Mouse (Mus musculus): ENCODE data around the gene Ptger3.

DNA sequence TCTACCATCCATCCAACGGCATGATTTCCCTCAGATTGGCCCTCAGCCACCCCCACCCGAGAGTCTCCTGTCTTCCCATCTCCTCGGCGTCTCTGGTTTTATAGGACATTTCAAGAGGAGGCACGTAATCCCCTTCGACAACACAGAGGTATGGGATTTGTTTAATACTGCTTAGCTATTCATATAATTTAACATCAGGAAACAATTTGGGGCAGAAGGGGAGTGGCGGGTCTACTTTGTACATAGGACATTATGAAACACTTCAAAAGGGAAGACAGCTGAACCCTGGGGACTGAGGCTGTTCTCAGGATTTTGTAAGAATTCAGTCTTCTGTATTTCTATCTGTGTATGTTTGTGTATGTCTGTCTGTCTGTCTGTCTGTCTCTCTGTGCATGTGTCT lies 94.9 kb downstream of the Ptger3 start:
- TF ChIP-seq CTCF (IDR thresholded peaks at IDR 0.05; ENCODE audit: control insufficient read depth, insufficient read depth, insufficient read length) (no peak), USF1 (IDR thresholded peaks at IDR 0.05; ENCODE audit: low read depth) (no peak), MYOG (IDR thresholded peaks at IDR 0.05; ENCODE audit: control insufficient read depth, extremely low read depth, insufficient read length) (no peak)

Measured in C2C12 (cell line).